Mouse (Mus musculus): ENCODE data around the gene Immp2l. TPM values are rescaled to one million over a fixed set of nuclear protein-coding genes. Genes with fewer than 3 reads are reported as not detected.
"Not testable (repeated sequence)": the region's sequence is repeated elsewhere in the genome, so short reads cannot be mapped to it uniquely, and the experiment has no call there.

The Immp2l gene
- total RNA-seq (2021), result 1 to 10 TPM; 7.3 to 9.7 TPM
- long read RNA-seq, experiment 1, partial matches to known transcripts, result 1 of 5 reads
- long read RNA-seq, experiment 1, other reads (novel, unspliced or antisense), result 3 of 5 reads
- long read RNA-seq, experiment 2, partial matches to known transcripts, result 1 of 1 reads
- long read RNA-seq, experiment 2, other reads (novel, unspliced or antisense), result 0 of 1 reads

DNA sequence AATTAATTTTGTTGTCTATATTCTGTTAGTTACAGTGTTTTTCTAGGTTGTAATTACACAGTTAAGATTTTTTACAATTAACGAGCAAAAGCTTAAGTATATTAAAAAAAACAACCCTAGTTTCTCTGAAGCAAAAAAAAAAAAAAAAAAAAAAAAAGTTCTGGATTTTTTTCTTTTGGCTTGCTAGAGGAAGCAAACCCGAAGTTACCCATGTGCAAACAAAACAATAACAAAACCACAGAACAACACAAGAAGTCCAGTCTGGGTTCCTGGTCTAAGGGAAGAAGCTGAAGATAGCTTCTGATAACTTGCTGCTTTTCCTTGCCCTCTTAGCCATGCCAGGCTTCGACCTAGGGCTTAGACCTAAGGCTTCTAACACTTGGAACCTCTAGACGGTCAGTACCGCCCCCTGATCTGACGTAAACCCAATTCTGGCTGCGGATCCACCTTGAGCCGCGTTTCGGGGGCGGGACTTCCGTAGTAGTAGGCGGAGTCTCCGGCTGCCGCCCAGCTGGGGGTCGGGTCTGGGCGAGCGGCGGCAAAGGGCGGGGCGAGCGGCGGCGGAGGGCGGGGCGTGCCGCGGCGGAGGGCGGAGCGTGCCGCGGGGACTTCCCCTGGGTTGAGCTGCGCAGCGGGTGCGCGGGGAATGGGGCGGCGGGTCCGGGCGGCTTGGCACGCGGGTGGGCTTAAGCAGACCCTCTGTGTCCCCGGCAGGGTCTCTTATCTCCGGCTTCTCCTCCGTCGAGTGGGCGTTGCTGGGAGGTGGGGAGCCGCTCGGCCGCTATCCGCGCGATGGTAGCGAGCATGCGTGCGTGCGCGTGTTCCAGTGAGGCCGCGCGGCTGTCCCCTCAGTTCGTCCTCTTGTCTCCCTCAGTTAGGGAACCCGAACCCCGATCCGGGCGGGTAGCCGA, at the start of gene Immp2l:
Gene Immp2l (plus strand): TSS at position 580 of the 911 bp plus-strand sequence.
- peak; percentile 92 for DNase-seq

DNA sequence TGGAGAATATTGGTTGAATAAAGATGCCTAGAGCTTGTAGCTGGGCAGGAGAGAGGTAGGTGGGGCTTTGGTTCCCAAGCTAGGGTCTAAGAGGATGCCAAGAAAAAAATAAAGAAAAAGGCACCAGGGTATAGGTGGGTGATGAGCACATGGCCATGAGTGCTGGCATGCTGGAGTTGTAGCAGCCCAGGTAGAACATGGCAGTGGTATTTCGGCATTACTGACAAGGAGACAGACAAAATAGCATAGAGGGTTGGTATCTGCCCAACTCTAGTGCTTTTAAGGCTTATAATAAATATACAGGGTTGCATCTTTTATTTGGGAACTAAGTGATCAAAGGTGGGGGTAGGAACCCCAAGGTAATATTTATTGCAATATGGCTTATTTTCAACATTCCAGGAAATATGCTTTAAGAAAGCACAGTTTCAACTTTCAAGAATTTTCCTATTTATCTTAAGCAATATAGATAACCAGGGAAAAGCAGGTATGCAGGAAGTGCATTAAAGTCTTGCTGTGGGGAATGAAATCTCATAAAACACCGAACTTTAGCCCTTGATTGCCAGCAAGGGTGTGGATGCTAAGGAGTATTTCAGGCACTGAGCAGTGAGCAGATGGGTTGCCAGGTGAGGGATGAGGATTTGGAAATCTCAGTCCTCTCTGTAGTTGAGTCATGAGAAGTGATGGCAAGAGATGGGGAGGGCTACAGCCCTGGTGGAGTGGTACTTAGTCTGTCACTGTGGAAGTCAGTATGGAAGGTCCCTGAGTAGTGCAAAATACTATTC, 45.0 kb upstream of the Immp2l start:
- DNase-seq, result no peak

DNA sequence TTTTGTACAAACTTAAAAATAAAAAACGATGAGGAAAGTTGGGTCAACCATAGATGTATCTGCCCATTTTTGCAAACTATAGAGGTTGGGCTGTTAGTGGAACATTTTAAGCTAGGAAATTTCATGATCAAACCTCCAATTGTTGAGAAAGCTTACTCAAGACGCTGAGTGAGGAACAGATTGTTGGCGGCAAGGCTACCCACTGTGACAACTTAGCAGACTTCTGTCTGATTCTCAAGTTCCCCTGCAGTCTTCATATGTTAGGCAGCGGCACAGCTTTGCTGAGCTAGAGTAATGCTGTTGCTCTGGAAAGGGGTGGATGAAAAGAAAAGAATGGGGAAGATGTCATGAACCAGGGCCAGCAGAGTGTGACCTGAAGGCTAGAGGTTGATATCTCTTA, 44.2 kb upstream of the Immp2l start:
- DNase-seq, result no peak

DNA sequence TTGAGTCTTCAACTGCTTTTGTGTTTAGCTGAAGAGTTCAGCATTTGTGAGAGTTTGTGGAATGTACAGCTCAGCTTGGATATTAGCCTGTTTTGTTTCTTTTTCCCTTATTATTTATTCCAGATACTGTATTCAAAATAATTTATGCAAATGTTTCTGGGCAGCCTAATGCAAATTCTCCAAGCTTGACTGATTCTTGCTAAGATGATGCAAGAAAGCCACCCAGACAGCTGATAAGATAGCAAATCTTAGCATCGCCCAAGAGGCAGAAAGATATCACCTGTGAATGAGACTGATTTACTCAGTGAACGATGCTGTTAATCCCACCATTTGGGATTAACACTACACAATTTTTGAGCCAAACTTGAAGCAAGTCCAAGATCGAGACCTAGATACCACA, 43.7 kb upstream of the Immp2l start:
- no peak for DNase-seq

DNA sequence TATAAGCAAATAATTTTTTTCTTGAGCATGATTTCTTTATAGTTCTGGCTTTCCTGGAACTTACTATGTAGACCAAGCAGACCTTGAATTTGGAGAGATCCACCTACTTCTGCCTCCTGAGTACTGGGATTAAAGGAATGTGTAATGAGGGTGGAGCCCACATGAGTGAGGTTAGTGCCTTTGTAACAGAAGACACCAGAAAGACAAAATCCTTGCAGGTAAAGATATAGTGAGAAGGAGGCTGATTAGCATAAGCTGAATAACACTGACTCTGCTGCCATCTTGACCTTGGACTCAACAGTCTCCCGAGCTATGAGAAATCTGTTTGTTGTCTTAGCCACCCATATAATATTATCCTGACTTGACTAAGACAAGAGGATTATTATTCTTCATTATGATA, 40.9 kb upstream of the Immp2l start:
- no peak for DNase-seq

DNA sequence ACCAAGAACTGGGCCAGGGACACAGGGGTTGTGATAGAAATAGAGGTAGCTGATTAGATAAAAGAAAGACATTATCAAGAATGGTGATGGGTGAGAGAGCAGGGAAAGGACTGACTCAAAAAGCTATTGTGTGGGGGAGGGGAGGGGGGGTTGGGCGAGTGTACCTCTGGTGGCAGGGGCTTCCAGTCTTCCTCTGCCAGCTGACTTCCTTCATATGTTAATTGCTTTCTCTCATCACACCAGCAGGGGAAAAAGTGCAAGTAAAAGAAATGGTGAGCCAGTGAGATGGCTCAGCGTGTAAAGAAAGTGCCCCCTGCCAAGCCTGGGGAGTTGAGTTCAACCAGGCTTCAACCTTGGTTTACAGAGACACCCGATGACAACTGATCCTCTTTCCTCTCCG, 39.2 kb upstream of the Immp2l start:
- DNase-seq, result no peak

DNA sequence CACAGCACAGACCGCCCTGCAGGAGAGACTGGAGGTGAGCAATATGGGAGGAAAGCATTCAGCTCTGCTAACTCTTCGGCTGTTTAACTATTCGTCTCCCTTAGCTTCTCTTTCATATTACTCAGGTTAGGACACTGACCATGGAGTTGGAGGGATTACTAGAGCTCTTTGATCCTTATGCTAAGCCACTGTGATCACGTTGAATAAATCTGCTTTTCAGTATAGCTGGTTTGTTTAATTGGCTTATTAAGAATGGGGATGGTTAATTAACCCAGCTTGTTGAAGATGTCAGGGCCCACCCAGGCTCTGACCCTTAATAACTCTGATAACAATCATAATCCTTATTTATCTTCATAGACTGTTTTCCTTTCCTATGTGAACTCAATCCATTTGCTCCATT, 38.1 kb upstream of the Immp2l start:
- no peak for DNase-seq

DNA sequence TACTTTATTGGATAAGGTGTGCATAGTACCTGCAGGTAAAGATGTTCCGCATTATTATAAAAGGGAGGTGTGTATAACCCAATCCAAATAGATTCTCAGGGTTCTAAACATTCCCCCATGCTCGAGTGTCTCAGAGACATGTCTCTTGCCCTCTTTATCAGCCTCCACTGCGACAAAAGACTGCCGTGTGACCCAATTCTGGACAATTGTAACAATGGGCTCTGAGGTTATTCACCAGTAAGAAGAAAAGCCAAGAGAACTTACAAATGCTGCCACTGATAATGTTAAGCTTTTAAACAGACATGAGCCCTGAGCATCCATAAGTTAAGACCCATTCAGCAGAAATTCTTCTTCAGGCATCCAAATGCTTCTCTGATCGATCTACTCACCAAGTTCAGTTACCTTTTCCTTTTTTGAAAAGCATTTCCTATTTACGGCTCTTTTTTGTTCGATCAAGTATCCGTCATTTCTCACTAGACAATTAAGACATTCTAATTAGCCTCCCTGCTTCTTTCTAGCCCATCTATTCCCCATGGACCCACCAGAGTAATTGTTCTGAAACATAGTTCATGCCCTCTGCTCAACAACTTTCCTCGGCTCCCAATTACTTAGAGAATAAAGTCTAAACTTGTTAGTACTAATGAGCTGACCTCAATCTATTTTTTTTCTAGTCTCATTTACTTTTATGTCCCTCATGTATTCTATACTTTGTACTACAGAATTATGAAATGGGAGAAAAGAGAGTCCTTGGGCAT, 35.4 kb upstream of the Immp2l start:
- DNase-seq, result no peak

DNA sequence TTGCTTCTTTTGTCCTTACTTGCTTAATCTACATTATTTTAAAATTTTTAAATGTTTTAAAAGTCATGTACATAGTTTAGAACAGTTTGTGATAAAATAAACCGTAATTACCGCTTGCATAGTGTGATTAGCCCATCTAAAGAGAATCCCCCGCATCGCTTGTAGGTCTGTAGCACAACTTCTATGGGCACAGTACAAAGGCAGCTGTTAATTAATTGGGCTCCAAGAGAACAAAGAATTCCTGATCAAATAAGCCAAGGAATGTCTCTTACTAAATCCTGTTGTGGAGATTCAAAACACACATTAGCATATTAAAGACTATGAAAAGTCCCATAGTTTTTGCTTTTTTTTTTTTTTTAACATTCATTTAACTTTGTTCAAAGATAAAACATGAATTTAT, 32.2 kb upstream of the Immp2l start:
- no peak for DNase-seq

DNA sequence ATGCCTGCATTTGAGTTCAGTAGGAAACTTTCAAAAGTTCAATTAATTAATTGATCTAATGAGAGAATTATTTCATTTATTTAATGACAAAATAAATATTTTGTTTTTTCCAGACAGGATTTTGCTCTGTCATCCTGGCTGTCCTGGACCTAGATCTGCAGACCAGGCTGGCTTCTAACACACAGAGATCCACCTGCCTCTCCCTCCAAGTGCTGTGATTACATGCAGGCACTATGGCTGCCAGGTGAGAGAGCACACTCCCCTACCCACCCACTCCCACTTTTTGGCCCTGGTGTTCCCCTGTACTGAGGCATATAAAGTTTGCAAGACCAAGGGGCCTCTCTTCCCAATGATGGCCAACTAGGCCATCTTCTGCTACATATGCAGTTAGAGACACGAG, 31.7 kb upstream of the Immp2l start:
- not testable (repeated sequence) for DNase-seq

DNA sequence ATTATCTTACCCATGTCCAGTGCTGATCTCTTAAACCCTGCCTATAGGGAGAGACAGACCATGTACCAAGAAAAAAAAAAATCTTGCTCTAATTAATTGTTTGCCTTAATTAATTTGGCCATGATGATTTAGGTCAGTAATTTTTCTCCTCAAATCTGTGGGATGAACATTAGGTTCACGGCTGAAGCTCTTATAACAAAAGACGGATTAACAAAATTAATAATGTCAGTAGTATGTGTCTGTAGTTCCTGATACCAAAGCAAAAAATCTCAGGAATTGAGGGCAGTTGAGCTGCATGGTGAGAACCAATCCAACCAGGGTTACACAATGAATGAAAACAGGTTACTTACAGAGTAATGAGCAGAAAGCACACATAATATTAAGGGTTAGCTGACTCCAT, 29.0 kb upstream of the Immp2l start:
- no peak for DNase-seq

DNA sequence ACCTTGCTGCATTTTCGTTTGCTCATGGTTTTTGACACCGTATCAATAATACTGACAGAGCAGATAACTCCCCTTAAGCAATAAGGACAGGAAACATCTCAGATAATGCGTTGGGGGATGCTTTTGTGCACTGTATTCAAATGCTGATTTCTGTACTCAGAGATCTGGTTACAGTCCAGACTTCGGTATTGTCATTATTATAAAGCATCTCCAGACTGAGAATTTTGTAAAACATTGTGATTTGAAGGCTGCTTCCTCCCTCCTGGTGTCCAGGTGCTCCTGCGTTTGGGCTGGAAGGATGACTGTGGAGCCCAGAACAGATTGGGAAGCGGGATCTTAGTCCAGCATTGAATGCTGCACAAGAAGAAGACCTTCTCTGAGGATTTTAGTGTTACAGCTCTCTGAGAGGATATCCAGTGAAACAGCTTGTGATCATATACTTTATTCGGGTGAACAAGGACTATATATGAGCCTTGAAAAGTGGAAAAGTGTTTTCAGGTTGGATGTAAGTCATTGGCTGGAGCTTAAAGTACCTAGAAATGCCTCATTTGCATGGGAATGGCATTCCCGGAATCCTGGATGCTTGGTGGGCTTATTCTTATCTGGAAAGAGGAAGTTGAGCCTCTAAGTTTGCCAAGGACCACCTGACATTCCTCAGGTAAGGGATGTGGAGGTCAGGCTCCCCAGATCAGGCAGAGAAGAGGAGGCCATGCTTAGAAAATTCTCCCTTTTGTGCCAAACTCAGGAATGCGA, 28.1 kb upstream of the Immp2l start:
- no peak for DNase-seq

DNA sequence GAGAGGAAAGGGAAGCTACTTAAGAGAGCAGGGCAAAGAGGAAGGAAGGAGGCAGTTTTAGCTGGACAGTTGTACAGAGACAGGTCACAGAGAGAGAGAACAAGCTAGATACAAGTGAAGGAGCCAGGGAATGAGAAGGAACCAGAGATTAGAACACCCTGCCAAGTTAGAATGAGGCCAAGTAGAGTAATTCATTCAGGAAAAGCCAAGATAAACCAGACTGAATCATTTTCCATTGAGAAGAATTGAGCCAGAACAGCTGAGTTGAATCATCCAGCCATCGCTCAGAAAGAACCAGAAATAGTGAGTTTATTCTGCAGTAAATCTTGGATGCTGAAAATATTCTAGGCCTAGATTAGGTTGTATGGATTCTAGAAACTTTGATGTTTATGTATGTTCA, 1.4 kb upstream of the Immp2l start:
- DNase-seq, result no peak

DNA sequence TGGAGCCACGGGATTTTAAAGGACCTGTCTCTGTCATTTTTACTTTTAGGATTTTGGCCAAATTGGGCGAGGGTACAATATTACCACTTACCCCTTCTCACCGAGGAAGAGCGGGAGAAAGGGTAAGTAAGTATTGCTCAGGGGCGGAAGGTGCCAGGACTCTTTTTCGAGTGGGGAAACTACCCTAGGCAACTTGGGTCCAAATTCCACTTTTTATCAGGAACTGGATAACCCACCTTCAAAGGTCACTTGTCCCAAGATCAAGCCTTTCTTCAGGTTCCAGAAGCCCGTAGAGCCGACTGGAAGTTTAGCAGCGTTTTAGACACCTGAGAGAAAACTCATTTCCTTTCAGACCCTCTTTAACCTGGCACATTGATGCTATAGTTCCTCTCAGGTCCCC, 622 bp downstream of the Immp2l start:
- no peak for DNase-seq

DNA sequence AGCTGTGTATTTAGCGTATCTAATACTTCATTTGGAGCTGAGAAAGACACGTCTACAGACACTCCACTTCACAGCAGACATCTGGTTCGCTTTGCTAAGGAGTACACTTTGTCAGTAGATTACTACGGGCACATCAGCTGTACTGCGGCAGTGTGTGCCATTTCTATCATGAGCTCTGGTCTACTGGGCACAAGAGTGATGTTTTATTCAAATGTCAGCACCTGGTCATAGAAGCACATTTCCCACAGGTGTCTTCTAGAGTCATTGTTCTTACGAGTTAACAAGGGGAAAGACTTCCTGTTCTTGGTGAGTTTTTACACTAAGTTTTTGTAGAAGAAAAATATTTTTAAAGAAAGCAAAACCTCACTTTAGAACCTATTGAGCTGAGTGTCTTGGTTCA, 3.6 kb downstream of the Immp2l start:
- no peak for DNase-seq

DNA sequence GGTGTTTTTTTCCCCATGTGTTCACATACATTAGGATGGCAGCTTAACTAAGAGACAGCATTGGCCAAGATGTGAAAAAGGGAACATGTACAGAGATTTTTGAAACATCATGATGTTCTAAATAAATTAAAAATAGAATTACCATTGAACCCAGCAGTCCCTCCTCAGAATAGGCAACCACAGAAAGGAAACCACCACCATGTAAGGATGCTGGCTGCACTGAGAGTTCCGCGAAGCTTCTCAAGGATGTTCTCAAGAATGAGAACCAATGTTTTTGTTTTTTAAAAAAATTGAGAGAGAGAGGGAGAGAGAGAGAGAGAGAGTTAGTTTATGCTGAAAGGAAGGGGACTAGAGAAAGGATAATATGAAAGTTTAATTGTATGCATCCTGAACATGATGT, 7.2 kb downstream of the Immp2l start:
- DNase-seq, result no peak

DNA sequence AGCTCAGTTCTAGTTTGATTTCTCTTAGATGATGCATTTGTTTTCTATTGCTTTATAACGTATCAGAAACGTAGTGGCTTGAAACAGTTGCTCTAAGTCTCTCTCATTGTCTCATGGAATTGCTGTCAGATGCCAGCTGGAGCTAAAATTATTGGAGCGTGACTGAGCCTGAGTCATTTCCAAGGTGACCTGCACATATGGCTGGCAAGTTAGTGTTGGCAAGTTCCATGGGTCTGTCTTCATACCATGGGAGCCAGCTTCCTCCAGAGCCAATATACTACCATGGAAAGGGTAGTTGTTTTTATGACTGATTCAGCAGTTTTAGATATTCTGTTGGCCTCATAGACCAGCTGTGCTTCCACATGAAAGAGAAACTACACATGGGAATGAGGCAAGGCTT, 9.3 kb downstream of the Immp2l start:
- no peak for DNase-seq

DNA sequence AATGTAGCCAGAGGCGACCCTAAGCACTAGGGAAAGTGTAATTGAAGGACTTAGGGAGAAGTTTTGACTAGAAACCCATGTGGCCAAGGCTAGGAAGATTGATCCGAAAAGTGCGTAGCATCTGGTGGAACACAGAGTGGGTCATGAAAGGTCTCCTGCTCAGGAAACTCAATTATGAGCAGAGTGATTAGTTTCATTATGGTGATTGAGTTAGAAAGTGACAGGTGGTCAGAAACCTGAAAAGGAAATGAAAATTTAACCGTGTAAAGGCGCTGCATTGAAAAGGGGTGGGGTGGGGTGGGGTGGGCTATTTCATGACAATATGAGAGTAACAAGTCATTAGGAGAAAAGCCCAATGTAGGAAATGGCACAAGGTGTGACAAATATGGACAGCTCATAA, 15.9 kb downstream of the Immp2l start:
- no peak for DNase-seq

DNA sequence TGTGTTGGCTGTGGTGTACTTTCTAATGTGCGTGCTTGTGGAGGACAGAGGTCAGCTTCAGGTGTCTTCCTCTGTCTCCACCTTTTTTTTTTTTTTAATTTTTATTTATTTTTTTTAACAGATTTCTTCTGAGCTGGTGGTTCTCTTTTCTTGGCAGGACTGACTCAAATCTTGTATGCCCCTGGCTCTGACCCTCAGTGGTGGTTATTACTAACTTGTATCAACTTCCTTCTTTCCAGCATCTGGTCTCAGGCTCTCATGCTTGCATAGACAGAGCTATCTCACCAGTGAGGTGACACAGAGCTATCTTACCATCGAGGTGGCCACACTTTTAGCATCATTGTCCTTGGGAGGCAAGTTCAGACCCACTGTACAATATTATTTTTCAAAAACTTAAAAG, 17.8 kb downstream of the Immp2l start:
- DNase-seq, result no peak

DNA sequence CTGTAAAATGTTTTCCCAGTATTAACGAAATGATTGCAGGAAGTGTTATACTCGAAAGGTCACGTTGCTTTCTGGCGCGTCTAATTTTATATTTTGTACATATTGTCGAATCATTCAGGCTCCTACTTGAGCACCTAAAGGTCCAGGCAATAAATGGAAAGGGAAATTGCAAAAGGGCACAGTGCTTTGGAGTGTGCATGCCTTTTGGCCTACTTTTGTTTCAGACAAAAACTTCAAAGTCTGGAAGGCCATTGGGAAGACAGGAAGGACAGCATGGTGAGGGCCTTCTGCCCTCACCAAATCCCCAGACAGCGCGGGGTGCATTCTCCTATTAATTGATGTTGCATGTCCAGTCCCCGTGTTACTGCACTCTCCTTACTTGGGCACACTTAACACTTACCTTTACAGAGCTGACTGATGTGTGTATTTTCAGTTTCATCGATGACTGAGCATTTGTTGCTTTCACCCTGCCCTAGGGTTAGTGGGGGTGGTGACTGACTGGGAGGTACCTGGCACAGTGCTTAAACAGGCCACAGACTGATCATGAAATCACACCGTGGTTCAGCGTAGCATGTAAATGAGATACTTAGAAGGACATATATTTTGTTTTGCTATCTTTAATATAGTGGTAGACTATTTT, 20.7 kb downstream of the Immp2l start:
- no peak for DNase-seq
